Mouse (Mus musculus) kidney, adult 2 months (tissue): Measurements from ENCODE around the gene Gm9837.

Source experiments
- CTCF ChIP-seq: fragments of 200-500 bp; conservative IDR thresholded peaks from 2 replicates; pipeline ENCODE4 v1.5.1; 2011; ENCODE audit warnings: low read depth, mild to moderate bottlenecking, control low read depth, low read length, moderate library complexity, mixed read lengths; ENCODE audit not compliant: insufficient read depth, insufficient read length
- POLR2A ChIP-seq: fragments of 200-500 bp; IDR thresholded peaks from one replicate; pipeline ENCODE4 v1.6.1; 2011; ENCODE audit warnings: low read depth, low read length, control low read depth

GRCm38 (mm10) chr11:53463551-53464424 lies 6.5 kb downstream of the Gm9837 start:
- TF ChIP-seq CTCF (no peak), POLR2A (no peak)
